Mouse (Mus musculus): Measurements from ENCODE around the gene Mgat5. TPM values are rescaled to one million over a fixed set of nuclear protein-coding genes. Genes with fewer than 3 reads are reported as not detected.

The Mgat5 gene
- polyA plus RNA-seq, 1 experiment from 2014 or later: 16.0 TPM

DNA sequence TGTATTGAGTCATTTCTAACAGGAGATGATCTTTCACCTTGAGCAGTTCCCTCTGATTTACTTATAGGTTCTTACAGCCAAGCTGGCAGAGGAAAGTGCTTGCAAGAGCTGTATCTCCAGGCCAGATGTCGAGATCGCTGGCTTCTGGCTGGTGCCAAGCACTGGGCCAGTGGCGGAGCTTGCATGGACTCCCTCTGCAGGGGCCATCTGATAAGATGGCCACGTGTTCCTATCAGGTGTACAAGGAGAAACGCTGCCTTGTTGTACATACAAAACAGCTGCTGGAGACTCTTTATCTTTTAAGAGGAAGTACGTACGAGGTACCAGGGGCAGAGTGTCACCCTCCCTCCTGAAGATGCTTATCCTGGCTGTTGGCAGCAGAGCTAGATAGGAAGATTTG is 158.8 kb downstream of the Mgat5 start:
- H3K4me2 ChIP-seq (ENCODE audit: low read length): no peak overlapping the region
- no peak overlapping the region for H3K4me3 ChIP-seq (ENCODE audit: low read depth, low read length)
- H3K27me3 ChIP-seq (ENCODE audit: control insufficient read depth, insufficient read depth, low read depth, low read length): no peaks in the 10 kb centered on the region
- H3K4me1 ChIP-seq (ENCODE audit: control insufficient read depth, insufficient read depth, low read length): no peaks in the 10 kb centered on the region
- no peak for ATAC-seq
- no peaks in the 10 kb centered on the region for H3K9me3 ChIP-seq (replicated peaks; ENCODE audit: control insufficient read depth, low read length, poor library complexity, severe bottlenecking)
- H3K36me3 ChIP-seq (ENCODE audit: control insufficient read depth, insufficient read depth, low read length): 0 out of 2 replicates have a peak, but pooled peaks cover 3% of the 10 kb centered on the region
- 90% methylated on average over 7 of the region's 7 CpGs for WGBS
- H3K27ac ChIP-seq (ENCODE audit: low read length): no peak overlapping the region
- H3K9ac ChIP-seq (ENCODE audit: low read depth, low read length): no peak overlapping the region

DNA sequence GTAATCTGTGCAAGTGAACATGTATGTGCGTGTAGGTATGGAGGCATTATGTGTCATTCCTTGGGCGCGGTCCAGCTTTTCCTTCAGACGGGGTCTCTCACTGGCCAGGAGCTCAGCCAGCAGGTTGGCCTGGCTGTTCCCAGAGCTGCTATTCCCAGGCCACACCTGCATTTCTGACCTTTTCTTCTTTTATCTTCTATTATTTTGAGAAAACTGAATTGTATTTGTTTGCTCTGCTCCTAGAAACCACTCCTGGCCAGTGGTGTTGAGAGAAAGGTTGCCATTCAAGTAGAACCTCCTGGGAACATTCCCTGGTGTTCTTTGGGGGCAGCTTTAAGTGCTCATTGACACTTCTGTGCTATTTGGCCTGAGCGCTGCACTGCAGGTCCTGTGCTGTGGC is 160.9 kb downstream of the Mgat5 start:
- H3K4me1 ChIP-seq (ENCODE audit: control insufficient read depth, insufficient read depth, low read length): no peaks in the 10 kb centered on the region
- H3K9ac ChIP-seq (ENCODE audit: low read depth, low read length): no peak overlapping the region
- H3K4me3 ChIP-seq (ENCODE audit: low read depth, low read length): no peak overlapping the region
- no peak overlapping the region for H3K27ac ChIP-seq (ENCODE audit: low read length)
- ATAC-seq: no peak
- WGBS: 97% methylated on average over 5 of the region's 5 CpGs
- no peak overlapping the region for H3K4me2 ChIP-seq (ENCODE audit: low read length)
- H3K27me3 ChIP-seq (ENCODE audit: control insufficient read depth, insufficient read depth, low read depth, low read length): no peaks in the 10 kb centered on the region
- peaks cover 3% of the 10 kb centered on the region; the same call in 1 of the 2 replicates for H3K36me3 ChIP-seq (ENCODE audit: control insufficient read depth, insufficient read depth, low read length)
- H3K9me3 ChIP-seq (replicated peaks; ENCODE audit: control insufficient read depth, low read length, poor library complexity, severe bottlenecking): no peaks in the 10 kb centered on the region

GRCm38 (mm10) chr1:127366111-127366510 is 161.3 kb downstream of the Mgat5 start:
- H3K27ac ChIP-seq (ENCODE audit: low read length): no peak overlapping the region
- H3K4me1 ChIP-seq (ENCODE audit: control insufficient read depth, insufficient read depth, low read length): no peaks in the 10 kb centered on the region
- H3K9me3 ChIP-seq (replicated peaks; ENCODE audit: control insufficient read depth, low read length, poor library complexity, severe bottlenecking): no peaks in the 10 kb centered on the region
- H3K4me3 ChIP-seq (ENCODE audit: low read depth, low read length): no peak overlapping the region
- no peak overlapping the region for H3K4me2 ChIP-seq (ENCODE audit: low read length)
- H3K27me3 ChIP-seq (ENCODE audit: control insufficient read depth, insufficient read depth, low read depth, low read length): no peaks in the 10 kb centered on the region
- H3K36me3 ChIP-seq (ENCODE audit: control insufficient read depth, insufficient read depth, low read length): peaks cover 3% of the 10 kb centered on the region; the same call in 1 of the 2 replicates
- WGBS: 71% methylated on average over 10 of the region's 10 CpGs
- H3K9ac ChIP-seq (ENCODE audit: low read depth, low read length): no peak overlapping the region
- no peak for ATAC-seq

DNA sequence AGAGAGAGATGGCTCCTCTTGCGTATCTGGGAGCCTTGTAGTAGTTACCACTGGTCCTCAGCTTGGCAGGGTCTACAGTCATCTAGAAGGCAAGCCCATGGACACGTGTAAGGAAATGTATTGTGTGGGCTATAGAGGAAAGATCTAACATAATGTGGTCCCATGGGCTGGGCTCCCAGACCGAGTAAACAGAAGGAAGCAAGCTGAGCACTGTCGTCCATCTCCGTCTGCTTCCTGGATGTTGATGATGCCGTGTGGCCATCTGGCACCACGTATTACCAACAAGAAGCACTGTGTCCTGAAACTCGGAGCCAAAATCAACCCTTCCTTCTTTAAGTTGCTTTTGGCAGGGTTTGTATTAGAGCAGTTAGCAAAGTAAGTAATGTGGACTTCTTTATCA is 163.7 kb downstream of the Mgat5 start:
- ATAC-seq: no peak

DNA sequence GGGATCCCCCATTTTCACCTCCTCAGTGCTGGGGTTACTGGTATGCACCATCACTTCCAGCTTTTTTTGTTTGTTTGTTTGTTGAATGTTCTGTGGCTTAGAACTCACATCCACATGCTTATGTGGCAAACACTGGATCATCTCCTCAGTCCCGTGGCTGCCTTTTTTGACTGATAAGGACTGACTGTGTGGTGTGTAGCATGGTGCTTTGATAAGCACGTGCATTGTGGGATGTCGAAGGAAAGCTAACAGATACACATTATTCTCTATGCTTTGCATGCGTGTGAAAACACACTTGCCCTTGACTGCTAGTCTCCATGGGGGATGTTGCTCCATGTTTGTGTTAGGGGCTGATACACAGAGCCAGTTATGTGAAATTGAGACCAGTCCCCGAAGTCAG is 164.7 kb downstream of the Mgat5 start:
- Histone ChIP-seq H3K4me3 (ENCODE audit: low read depth, low read length) (no peak overlapping the region), H3K4me2 (ENCODE audit: low read length) (no peak overlapping the region), H3K36me3 (ENCODE audit: control insufficient read depth, insufficient read depth, low read length) (peaks cover 3% of the 10 kb centered on the region; the same call in 1 of the 2 replicates), H3K27ac (ENCODE audit: low read length) (no peak overlapping the region), H3K4me1 (ENCODE audit: control insufficient read depth, insufficient read depth, low read length) (peaks cover 9% of the 10 kb centered on the region), H3K9me3 (replicated peaks; ENCODE audit: control insufficient read depth, low read length, poor library complexity, severe bottlenecking) (no peaks in the 10 kb centered on the region), H3K27me3 (ENCODE audit: control insufficient read depth, insufficient read depth, low read depth, low read length) (no peaks in the 10 kb centered on the region), H3K9ac (ENCODE audit: low read depth, low read length) (no peak overlapping the region)
- WGBS: 98% methylated on average over 5 of the region's 5 CpGs
- no peak for ATAC-seq

More for the DNA sequence above, 163.7 kb downstream of the Mgat5 start:
- H3K9ac ChIP-seq (ENCODE audit: low read depth, low read length): no peak overlapping the region
- peaks cover 3% of the 10 kb centered on the region for H3K4me1 ChIP-seq (ENCODE audit: control insufficient read depth, insufficient read depth, low read length)
- H3K4me2 ChIP-seq (ENCODE audit: low read length): no peak overlapping the region
- no peaks in the 10 kb centered on the region for H3K9me3 ChIP-seq (replicated peaks; ENCODE audit: control insufficient read depth, low read length, poor library complexity, severe bottlenecking)
- 92% methylated on average over 8 of the region's 8 CpGs for WGBS
- peaks cover 3% of the 10 kb centered on the region; the same call in 1 of the 2 replicates for H3K36me3 ChIP-seq (ENCODE audit: control insufficient read depth, insufficient read depth, low read length)
- no peaks in the 10 kb centered on the region for H3K27me3 ChIP-seq (ENCODE audit: control insufficient read depth, insufficient read depth, low read depth, low read length)
- no peak overlapping the region for H3K4me3 ChIP-seq (ENCODE audit: low read depth, low read length)
- no peak overlapping the region for H3K27ac ChIP-seq (ENCODE audit: low read length)

DNA sequence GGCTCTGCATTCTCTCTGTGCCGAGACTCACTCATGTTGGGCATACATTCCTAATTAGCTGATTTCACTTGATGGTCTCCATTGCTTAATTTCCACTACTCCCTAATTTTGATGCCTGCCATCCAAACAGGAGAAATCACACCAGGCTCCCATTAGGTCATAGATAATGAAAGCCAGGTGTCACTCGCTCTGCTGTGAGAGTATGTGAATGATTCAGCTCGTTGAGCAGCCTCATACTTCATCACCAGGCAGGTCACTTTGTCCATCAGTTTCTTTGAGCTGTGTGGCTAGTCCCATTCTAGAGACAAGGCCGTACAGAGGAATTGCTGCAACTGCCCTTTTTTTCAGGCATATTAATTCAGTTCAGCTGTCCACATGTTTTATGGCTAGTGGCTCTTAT is 167.3 kb downstream of the Mgat5 start:
- ATAC-seq: no peak
- H3K9me3 ChIP-seq (replicated peaks; ENCODE audit: control insufficient read depth, low read length, poor library complexity, severe bottlenecking): no peaks in the 10 kb centered on the region
- WGBS: 83% methylated on average over 4 of the region's 4 CpGs

DNA sequence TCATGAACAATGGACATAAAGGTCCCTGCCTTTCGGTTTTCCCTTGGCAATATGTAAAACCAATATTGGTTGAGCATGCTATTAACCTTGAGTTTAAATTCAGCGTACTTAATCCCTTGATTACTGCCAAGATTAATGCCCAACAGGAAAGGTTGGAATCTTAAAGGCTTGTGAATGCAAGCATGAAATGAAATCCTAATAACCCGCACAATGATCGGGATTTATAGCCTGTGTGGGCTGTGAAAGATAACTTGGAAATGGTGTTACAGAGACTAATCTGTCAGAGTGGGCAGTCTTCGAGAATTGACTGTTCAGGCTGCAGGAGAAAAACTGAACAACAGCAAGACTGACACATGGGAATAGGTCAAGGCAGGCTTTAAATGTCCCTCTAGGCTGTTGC is 168.7 kb downstream of the Mgat5 start:
- H3K27me3 ChIP-seq (ENCODE audit: control insufficient read depth, insufficient read depth, low read depth, low read length): no peaks in the 10 kb centered on the region
- no peak overlapping the region for H3K4me2 ChIP-seq (ENCODE audit: low read length)
- WGBS: 21% methylated on average over 5 of the region's 5 CpGs
- H3K9ac ChIP-seq (ENCODE audit: low read depth, low read length): no peak overlapping the region; the same call in 1 of the 2 replicates
- no peak for ATAC-seq
- H3K36me3 ChIP-seq (ENCODE audit: control insufficient read depth, insufficient read depth, low read length): no peaks in the 10 kb centered on the region; the same call in 1 of the 2 replicates
- peaks cover 9% of the 10 kb centered on the region for H3K4me1 ChIP-seq (ENCODE audit: control insufficient read depth, insufficient read depth, low read length)
- no peaks in the 10 kb centered on the region for H3K9me3 ChIP-seq (replicated peaks; ENCODE audit: control insufficient read depth, low read length, poor library complexity, severe bottlenecking)
- peak overlapping the region; percentile 10 for H3K27ac ChIP-seq (ENCODE audit: low read length)
- H3K4me3 ChIP-seq (ENCODE audit: low read depth, low read length): no peak overlapping the region

More for the DNA sequence above, 167.3 kb downstream of the Mgat5 start:
- H3K4me1 ChIP-seq (ENCODE audit: control insufficient read depth, insufficient read depth, low read length): peaks cover 9% of the 10 kb centered on the region
- H3K27ac ChIP-seq (ENCODE audit: low read length): no peak overlapping the region
- H3K4me2 ChIP-seq (ENCODE audit: low read length): no peak overlapping the region
- H3K4me3 ChIP-seq (ENCODE audit: low read depth, low read length): no peak overlapping the region
- no peaks in the 10 kb centered on the region for H3K27me3 ChIP-seq (ENCODE audit: control insufficient read depth, insufficient read depth, low read depth, low read length)
- no peak overlapping the region for H3K9ac ChIP-seq (ENCODE audit: low read depth, low read length)
- H3K36me3 ChIP-seq (ENCODE audit: control insufficient read depth, insufficient read depth, low read length): no peaks in the 10 kb centered on the region; the same call in 1 of the 2 replicates

DNA sequence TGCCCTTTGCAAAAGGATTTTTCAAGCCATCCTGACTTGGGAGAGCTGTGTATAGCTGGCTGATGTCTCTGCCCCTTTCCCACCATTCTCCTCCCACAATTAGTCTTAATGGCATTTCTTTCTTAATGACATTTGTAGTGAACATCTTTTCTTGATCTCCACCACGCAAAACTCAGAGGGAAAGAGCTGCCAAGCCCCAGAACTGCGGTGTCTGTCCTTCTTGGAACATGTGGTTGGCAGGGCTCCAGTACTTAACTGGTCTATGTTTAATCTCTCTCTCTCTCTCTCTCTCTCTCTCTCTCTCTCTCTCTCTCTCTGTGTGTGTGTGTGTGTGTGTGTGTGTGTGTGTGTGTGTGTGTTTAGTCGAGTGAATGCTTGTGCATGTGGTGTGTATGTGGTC is 169.3 kb downstream of the Mgat5 start:
- Histone ChIP-seq H3K9me3 (replicated peaks; ENCODE audit: control insufficient read depth, low read length, poor library complexity, severe bottlenecking) (no peaks in the 10 kb centered on the region), H3K9ac (ENCODE audit: low read depth, low read length) (no peak overlapping the region), H3K4me1 (ENCODE audit: control insufficient read depth, insufficient read depth, low read length) (peaks cover 11% of the 10 kb centered on the region), H3K27me3 (ENCODE audit: control insufficient read depth, insufficient read depth, low read depth, low read length) (no peaks in the 10 kb centered on the region), H3K4me3 (ENCODE audit: low read depth, low read length) (no peak overlapping the region), H3K4me2 (ENCODE audit: low read length) (no peak overlapping the region), H3K27ac (ENCODE audit: low read length) (peak overlapping the region; percentile 6; the same call in 1 of the 2 replicates), H3K36me3 (ENCODE audit: control insufficient read depth, insufficient read depth, low read length) (no peaks in the 10 kb centered on the region; the same call in 1 of the 2 replicates)
- no peak for ATAC-seq
- WGBS: 62% methylated on average over 3 of the region's 3 CpGs

GRCm38 (mm10) chr1:127380140-127380539 is 175.3 kb downstream of the Mgat5 start:
- WGBS: 18% methylated on average over 4 of the region's 4 CpGs
- Histone ChIP-seq H3K4me2 (ENCODE audit: low read length) (no peak overlapping the region), H3K9me3 (replicated peaks; ENCODE audit: control insufficient read depth, low read length, poor library complexity, severe bottlenecking) (no peaks in the 10 kb centered on the region), H3K27ac (ENCODE audit: low read length) (no peak overlapping the region), H3K27me3 (ENCODE audit: control insufficient read depth, insufficient read depth, low read depth, low read length) (no peaks in the 10 kb centered on the region), H3K36me3 (ENCODE audit: control insufficient read depth, insufficient read depth, low read length) (no peaks in the 10 kb centered on the region), H3K4me1 (ENCODE audit: control insufficient read depth, insufficient read depth, low read length) (peaks cover 10% of the 10 kb centered on the region), H3K9ac (ENCODE audit: low read depth, low read length) (no peak overlapping the region), H3K4me3 (ENCODE audit: low read depth, low read length) (no peak overlapping the region)
- ATAC-seq: 0 out of 2 replicates have a peak, but pooled peaks have one; percentile 27
